Mouse (Mus musculus) heart, adult 9 months (tissue): Measurements from ENCODE around the gene 4930558K02Rik.
A peak's percentile ranks its signal among the peaks of the same experiment; 100 is the strongest.

Experiments used
- DNase-seq, 2 experiments: peaks; one replicate each; pipeline ENCODE4 v3.0.0; 2022; ENCODE audit warnings: low spot score in 2 of 2

The 4930558K02Rik gene

DNA sequence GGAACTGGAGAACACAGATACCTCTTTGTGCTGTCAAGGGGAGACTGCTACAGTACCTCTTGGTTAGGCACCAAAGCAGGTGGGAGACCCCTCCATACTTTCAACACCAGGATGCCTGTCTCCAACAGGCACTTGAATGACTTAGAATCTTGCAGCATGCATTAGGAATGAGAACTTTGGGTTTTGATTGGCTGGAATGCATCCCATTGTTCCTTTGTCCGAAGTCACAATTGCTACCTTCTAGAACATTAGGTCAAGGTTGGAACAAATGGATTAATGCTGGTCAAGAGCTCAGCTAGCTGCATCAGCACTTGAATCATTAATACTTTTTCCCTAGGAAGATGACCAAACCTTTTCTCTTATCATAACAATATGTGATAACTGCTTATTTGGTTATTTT lies at the start of gene 4930558K02Rik:
4930558K02Rik (minus strand) TSS at position 101 of the 400 bp plus-strand sequence.
- no peak for DNase-seq

DNA sequence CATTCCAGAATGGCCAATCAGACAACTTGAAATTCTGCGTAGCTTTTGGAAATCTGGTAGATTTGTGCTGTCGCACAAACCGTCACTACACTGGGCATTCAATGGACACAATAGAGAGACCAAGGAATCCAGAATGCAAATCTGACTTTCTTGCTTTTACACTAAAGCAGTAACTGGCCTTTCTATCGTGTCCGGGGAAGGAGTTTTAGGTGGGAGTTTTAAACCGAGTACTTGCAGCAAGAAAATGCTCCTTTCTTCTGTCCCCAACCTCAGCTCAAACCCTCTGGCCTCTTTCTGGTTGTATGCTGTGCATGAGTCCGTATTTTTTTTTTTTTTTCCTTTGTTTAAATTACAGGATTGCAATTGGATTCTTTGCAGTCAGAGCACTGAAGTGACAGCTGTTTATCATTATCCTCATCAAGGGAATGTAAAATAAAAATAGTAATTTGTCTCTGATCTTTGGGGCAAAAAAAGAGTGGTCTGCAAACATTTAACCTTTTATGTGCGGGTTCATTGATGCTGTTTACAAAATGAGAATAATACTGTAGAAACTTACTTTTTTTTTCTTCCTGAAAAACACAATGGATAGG lies 44.3 kb upstream of the 4930558K02Rik start:
- no peak for DNase-seq

DNA sequence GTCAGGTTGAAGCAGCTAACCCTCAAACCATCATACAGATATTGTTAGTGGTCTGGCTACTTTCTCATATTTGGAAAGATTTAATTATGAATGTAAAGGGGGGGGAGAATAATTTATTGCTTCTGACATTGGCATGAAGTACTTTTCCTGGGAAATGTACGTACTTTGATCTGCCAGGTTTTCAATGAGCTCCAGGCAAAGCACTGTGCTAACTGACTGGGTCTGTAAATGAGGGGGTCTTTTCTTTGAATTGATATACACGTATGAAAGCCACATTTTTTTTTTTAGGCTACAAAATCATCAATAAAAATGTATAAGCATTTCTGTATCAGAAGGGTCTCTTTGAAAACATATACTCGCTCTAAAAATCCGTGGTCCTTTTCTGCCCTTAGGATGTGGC lies 41.3 kb upstream of the 4930558K02Rik start:
- DNase-seq = no peak

DNA sequence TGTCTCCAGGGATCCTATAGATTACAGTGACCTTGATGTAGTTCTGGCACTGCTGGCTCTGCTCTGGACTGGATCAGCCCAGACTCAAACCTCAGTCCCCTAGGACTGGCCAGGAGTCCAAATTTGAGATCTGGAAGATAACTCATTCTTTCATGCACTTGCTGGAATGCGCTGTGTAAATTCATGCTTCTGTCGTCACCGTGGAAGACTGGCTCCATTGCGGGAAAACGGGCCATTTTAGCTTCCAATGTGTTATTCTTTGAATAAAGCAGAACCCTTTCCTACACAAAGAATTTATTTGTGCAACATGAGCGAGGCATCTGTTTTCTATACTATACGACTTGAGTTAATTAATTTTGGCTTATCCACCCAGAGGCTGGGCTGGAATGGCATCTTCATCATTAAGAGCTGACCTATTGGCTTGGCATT lies 40.9 kb upstream of the 4930558K02Rik start:
- no peak for DNase-seq

DNA sequence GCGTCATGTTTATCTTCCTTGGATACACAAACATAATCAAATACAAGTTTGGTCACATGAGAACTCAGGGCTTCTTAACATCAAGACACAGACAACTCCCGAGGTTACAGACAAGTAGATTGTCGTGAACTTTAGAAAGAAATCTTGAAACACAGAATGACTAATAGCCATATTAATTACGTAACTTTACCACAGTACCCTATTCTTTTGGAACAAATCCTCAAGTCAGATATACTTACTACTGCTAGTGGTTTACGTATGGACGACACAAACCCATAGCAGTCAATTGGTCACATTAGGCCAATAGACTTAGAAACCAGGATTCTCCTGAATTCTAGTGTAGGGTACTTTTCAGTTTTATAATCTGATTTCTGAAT lies 39.2 kb upstream of the 4930558K02Rik start:
- no peak for DNase-seq

DNA sequence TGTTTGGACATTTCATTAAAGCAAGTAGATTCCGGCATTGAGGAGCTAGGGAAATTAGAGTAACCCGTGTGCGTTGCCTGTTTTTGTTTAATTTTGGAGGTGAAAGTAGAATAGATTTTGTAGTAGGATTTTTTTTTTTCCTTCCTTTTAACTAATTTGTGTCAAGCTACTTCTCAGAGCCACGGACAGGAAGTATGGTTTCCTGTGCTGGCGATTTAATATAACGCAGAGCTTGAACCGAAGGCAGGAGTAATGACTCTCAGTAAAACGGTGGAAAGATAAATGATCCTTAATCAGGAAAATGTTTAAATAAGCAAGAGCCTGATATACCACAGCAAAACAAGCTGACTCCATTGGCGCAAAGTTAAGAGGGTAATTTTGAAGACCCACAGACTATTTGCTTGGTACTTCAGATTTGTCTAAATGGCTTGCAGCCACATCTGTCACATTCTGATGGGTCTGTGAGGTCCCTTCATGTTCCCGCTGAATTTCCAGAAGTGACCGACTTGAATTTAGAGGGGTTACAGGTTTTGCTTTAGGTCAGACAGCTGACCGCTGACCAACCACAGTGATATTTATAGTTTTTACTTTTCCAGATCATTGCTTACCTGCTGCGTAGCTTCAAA lies 38.7 kb upstream of the 4930558K02Rik start:
- DNase-seq = no peak

DNA sequence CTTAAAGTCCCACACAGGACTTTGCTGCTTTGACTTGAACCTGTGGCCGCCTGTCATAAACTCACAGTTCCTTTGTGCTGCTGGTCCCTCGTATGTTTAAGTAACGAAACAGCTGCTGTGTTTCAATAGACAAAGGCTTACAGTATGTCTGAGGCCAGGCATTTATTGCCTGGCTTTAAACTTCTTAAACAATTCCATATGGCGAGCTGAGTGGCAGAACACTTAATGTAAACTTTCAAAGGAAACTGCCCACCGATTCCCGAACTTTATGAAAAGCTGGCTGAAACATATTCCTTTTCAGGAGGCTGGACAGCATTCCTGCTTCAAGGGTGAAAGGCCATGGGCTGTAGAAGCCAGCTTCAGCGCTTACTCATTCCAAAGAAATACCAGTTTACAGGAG lies 37.5 kb upstream of the 4930558K02Rik start:
- DNase-seq = no peak

DNA sequence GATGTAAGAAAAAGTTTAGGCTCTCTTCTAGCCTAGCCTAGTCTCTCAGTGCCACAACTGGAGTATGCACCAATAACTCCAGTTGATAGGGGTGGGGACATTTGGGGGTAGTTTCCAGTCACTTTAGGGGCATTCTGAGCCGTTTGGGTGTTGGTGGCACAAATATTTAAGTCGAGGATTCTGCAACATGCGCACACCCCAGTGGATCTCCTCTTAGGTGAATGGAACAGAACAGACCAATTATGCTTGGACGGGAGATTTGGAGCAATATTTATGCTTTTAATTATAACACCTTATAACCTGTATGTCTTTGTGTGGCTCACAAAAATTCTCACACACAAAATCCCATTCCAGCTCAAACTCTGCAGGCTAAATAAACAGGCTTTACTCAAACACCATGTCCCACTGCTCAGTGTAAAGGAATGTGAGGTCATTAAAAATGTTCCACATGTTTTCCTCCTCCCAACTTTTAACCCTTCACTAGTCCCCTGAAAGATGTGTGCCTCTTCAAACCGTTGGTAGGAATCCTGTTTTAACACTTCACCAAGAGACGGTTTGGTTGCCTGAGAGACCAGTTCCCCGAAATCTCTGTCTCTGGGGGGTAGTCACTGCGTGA lies 35.9 kb upstream of the 4930558K02Rik start:
- DNase-seq = no peak

DNA sequence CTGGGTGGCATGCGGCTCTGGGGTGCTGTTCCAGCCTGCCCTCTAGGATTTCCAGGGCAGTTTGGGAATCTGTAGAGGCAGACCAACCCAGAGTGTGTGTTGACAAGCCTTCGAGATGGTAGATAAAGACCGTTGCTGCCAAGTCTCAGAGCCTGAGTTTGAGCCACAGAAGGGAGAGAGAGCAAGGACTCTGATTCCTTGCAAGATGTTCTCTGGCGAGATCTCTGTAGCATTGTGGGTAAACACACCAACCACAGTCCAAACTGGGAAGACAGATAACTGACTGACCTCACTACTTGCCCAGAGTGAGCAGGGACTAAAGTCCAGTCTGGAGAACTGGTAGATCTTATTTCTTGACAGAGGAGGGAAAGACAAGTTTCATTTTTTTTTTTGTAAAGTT lies 34.1 kb upstream of the 4930558K02Rik start:
- DNase-seq = no peak

DNA sequence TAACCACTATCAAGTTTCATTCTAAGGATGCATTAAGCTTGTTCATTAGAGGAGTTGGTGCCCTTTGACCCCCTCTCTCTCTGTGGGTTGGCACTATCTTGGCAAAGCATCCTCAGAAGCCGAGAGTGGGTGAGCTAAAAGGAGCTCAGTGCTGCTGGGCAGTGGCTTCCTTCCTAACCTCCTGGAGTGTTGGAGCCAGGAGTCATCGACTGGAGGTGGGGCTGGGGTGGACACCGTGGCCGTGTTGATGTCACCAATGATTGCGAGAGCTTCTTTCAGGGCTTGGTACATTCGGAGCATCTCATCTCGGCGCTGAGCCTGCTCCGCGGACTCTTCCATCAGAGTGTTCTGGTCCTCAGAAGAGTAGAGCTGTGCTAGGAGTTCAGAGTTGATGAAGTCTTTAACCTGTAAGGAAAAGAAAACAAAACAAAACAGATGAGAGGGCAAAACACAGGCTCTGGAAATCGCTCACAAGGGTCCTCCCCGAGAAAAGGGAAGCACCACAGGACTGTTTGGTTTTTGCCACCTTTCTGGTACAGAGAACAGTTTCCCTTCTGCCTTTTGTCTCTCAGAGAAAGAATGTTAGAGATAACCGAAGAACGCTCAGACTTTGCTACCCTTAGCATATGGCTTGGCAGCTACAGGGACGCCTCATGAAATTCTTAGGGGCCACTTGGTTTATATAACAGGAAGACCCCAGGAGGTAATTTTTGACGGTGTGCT lies 32.2 kb upstream of the 4930558K02Rik start:
- no peak for DNase-seq

DNA sequence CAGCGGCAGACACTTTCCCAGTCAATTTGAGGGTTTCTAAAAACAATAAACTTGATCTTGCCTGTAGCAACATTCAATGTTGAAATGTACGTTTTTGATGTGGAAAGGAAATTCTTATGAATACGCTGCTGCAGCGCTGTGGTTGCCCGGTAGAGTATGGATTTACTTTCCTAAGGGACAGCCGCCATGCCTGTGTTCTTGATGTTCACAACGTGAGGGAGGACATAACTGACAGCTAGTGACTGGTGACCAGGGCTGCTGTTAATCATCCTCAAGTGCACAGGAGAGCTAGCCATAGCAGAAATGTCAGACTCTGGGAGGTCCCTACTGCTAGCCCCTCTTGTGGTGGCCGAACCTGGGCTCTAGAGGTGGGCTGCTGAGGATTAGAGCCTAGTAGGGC lies 29.6 kb upstream of the 4930558K02Rik start:
- no peak for DNase-seq

DNA sequence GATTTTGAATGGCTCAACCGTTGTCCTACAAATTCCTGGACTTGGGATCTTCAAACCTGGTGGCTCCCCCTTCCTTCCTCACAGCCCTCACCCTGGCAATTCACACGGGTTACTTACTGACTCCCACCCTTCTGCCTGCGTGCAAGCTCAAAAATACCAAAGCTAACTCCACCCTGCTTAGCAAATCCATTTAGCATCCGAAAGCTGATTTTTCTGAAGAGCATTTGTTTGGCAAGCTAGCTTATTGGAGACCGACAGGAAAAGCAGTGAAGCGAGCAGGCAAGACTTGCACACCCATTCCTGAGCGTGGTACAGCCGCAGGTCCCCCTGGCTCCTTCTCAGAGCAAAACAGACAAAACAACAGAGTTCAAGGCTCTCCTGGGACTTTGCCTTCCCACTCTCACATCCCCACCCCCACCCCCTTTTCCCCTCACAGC lies 29.2 kb upstream of the 4930558K02Rik start:
- no peak for DNase-seq

DNA sequence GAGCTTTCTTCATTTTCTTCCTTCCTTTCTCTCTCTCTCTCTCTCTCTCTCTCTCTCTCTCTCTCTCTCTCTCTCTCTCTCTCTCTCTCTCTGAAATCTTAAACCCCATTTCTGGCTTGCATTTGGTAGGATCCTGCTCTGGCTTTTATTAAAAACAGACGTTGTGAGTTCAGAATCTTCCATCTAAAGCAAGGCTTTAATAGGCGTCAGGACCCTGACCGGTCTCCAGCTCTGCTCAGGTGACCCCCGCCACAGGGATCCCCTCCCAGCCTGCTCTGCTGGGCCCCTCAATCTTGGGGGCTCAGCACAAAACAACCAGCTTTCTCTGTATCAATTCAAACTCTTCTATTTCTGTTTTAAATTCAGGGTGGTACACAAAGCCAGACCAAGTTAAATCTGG lies 28.8 kb upstream of the 4930558K02Rik start:
- no peak for DNase-seq

DNA sequence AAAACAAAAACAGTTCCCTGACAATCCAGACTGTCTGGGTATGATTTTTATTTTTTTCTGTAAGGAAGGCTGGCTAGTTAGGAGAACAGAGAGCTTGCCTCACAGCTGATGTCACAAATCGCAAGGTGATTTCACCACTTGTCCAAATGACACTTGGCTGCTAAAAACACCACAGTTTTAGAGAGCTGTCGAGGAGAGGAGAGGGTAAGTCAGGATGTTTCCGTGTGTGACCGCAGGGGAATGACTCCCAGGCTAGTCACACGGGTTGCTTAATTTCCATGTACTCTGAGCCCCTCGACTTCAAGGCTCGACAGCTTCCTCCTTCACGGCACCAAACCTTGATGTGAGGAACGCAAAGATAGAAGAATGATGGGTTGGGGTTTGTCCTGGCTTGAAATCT lies 26.7 kb upstream of the 4930558K02Rik start:
- no peak for DNase-seq

DNA sequence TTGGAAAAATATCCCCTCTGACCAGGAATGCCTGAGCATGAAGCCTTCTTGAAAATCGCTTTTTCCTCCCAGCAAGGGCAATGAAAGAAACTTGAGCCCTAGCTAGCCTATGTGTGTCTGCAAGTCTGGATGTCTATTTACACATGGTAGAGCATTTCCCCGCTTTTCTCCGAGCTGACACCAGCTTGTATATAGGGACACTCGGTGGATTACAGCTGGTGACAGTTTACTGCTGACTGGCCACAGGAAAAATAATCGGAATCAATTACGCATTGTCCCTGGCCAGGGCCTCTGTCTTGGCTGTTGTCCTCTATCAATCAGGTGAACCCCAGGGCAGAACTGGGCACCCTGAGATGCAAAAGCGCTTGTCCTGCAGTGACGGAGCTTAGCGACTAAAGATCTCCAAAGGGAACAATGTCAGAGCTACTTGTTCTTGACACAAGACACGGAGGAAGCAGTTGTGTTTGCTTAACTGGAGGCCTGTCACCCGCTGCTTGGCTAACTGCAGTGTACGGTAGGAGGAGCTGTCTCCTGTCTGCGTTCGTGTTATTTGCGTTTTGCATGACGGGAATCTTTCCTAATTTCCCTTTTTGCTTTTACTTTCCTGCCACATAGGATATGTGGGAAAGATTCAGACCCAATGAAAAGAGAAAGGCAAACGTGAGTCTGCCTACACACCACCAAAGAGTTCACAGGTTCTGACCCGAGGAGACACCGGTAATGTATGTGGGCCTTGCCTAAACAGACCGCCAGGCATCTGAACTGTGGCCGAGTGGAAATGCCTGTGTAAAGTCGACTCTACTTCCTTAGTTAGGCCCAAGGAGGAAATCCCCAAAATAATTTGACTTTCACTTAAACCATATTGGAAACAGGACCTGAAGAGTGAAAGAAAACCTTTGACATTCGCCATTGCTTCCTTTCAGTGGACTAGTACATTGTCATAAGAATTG lies 25.7 kb upstream of the 4930558K02Rik start:
- DNase-seq = peak; percentile 57 to 74

DNA sequence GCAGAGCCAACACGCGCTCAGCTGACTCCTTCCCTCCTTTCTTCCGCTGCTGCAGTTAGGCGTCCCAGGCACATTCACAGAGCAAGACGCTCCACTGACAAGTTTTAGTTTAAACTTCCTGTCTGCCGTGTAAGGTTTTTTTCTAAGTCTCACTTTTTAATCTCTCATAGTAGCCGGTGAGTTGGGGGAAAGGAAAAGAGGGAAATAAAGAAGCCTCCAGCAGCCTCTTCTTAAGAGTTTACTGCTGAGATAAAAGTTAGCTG lies 25.0 kb upstream of the 4930558K02Rik start:
- no peak for DNase-seq

DNA sequence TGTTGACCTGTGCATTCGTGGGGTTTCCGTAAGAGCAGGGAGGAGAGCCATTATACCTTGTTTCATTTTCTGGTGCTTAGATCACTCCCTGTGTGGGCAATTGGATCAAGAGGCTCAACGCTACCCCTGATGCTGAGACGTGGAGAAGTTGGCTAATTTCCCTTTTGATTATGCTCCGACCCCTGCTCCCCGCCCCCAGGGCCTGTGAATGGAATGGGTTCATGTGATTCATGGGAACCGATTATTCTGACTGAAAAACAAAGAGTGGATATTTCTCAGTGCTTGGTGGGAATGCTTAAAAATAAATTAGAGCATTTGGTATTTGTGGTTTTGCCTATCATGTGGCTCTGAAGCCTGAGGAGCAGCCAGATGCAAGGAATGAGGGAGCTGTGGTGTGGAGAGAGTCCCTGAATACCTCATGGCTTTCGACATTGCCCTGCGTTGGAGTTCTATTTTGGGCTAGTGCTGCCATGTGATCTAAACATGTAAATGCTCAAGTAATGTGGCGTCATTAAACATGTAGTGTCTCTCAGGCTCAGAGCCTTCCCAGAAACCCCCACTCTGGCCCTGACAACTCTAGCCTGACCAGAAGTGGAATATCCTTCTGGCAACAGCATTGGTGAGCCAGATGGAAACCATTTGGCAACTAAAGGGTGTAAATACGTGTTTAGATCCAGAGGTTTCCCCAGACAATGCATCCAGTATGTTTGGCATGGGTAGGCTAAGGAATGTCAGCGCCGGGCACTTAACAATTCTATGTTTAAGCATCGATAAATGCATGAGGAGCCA lies 24.5 kb upstream of the 4930558K02Rik start:
- DNase-seq = peak in 1 of 2 experiments; percentile 18

DNA sequence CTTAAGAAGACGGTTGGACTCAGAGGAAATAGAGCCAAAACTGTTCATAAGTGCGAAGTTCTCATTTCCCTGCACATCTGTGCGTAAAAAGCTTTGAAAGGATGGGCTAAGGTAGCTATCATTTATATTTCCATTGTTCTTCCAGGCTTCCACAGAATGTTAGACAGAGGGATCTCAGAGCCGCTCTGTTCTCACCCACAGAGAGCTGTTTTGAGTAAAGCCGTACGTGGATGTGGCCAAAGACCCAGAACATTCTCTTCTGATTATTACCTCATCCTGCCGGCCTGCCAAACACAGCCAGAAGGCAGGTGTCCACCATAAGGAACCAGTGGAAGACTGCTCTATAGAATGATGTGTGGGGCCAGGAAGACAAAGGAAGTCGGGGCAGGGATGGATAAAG lies 21.9 kb upstream of the 4930558K02Rik start:
- DNase-seq = peak in 1 of 2 experiments; percentile 33

DNA sequence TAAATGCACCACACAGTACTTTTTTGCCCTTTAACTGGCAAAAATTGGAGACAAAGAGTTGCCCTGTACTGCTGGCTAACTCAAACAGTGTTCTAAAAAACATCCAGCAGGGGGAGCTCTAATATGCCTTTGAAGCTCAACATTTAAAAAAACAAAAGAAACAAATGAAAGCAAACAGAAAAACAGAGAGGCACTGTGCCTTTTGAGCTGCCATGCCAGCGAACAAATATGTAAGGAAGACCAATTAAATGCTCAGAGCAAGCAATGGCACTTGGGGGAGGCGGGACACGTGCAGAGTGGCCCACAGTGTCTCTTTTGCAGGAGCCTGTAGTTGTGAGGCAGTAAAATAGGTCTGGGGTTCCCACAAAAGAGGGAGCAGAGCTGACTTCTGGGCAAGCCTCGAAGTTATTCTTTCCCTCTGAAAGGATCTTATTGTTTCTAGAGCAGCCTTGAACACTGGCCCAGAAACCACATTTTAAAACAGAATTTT lies 20.5 kb upstream of the 4930558K02Rik start:
- DNase-seq = peak in 1 of 2 experiments; percentile 68

DNA sequence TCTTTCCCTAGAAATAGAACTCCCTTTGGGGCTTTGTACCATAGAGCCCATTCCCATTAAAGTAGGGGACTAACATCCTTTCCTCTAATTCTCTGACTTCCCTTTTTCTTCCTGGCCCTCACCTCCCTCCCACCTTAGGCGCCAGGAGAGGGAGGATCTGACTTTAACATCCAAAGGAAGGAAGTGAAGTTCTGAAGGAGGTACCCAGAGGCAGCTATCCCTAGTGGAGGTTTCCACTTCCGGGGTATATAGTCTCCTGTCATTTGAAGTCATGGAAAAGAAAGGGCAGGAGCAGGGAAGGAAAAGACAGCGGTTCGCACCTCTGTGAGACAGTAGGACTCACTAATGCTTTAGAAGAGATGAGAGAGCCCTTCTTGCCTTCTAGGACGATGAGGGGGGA lies 19.9 kb upstream of the 4930558K02Rik start:
- DNase-seq = no peak

DNA sequence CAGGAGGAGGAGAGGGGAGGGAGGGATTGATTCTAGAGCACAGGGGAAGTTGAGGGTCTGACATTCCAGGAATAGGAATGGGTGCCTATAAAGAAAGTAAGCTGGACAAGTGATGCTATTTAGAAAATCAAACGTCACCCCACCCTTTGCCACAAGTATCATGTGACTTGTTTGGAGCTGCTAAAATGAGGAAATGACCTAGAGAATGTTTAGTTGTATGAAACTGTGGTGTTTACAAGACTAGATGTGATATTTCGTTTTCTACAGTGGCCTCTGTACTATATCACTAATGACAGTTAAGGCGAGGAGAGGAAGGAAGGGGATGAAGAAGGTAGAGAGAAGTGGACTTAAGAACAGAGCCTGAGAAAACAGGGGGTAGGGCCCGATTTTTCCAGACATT lies 19.3 kb upstream of the 4930558K02Rik start:
- no peak for DNase-seq
